Mouse (Mus musculus) cortical plate, adult 2 months (tissue): ENCODE measurements around the gene Rab11fip5. TPM values are rescaled to one million over a fixed set of nuclear protein-coding genes. Genes with fewer than 3 reads are reported as not detected.

Experiments
- H3K27ac ChIP-seq: fragments of 200-500 bp; 2 replicates; pipeline ENCODE4 v1.5.1; 2012; ENCODE audit warnings: low read length, control low read depth, inconsistent platforms; ENCODE audit not compliant: insufficient read depth
- H3K4me1 ChIP-seq: fragments of 200-500 bp; 2 replicates; pipeline ENCODE4 v1.6.1; 2011; ENCODE audit warnings: low read length; ENCODE audit not compliant: control insufficient read depth, insufficient read depth
- H3K4me3 ChIP-seq: fragments of 200-500 bp; 2 replicates; pipeline ENCODE4 v1.5.1; 2011; ENCODE audit warnings: mild to moderate bottlenecking, low read length, control low read depth; ENCODE audit not compliant: insufficient read depth
- CTCF ChIP-seq: fragments of 200-500 bp; IDR thresholded peaks from 2 replicates; pipeline ENCODE4 v1.5.1; 2011; ENCODE audit warnings: mild to moderate bottlenecking, control low read depth, low read length; ENCODE audit not compliant: insufficient read depth; ENCODE audit errors: extremely low read depth
- POLR2A ChIP-seq: fragments of 200-500 bp; IDR thresholded peaks from 2 replicates; pipeline ENCODE4 v1.6.1; 2011; ENCODE audit warnings: mild to moderate bottlenecking, low read length, control low read depth; ENCODE audit not compliant: insufficient read depth; ENCODE audit errors: extremely low read depth
- polyA plus RNA-seq: library from polyadenylated mRNA; depleted of rRNA; stranded (reverse); fragments of >200 nt; gene quantifications from 2 replicates; pipeline ENCODE4 v1.2.3, GENCODE M21; 2012; rRNA removed

Rab11fip5 gene
- polyA plus RNA-seq, 1 experiment: 46.6 TPM

DNA sequence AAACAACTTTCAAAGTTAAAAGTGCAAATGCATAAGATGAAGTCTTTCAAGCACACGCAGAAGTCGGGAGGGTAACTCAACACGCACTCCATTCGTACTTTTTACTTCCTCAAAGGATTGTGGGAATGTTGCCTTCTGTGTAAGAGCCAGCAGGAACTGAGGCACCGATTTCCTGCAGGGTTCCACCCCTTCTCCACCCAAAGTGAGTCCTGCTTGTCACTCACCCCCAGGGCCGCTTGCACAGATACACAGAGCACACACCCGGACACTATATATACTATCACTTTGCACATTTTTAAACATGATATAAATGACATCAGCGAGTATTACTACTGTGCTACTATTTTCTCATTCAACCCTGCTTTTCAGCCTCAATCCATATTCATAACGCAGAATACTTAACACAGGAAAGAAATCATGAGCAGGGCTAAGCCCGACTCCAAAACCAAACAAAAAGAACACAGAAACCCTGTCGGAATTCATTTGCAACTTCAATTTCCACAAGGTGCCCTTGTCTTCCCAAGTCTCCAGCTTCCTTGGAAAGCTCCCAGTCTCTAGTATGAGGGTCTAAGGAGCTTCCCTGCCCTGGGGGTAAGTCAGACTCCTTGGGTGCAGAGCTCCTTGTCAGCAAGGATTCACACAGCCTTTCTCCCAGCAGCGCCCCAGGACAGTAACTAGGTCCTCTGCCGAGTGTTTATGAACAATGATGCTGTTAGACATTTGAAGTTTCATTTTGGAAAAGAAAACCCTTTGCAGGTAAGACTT is 88.0 kb downstream of the Rab11fip5 start:
- Histone ChIP-seq H3K27ac (no peak overlapping the region), H3K4me3 (no peak overlapping the region)
- TF ChIP-seq CTCF: no peak
- no peak for TF ChIP-seq POLR2A

More for the DNA sequence above, 88.0 kb downstream of the Rab11fip5 start:
- peaks cover 5% of the 10 kb centered on the region for H3K4me1 ChIP-seq

Other genes with a start within 250 kb of the Rab11fip5 start
- 15.3 and 18.5 TPM in 2 replicates for gene Spr, start 236.9 kb downstream of the Rab11fip5 start, polyA plus RNA-seq
- gene Emx1, start 187.2 kb downstream of the Rab11fip5 start, polyA plus RNA-seq: 46.4 and 51.2 TPM in 2 replicates
- gene Sfxn5, start 41.2 kb downstream of the Rab11fip5 start, polyA plus RNA-seq: 163 and 164 TPM in 2 replicates
- gene Noto, start 49.3 kb upstream of the Rab11fip5 start, polyA plus RNA-seq: not detected in 2 replicates
- gene Smyd5, start 57.4 kb upstream of the Rab11fip5 start, polyA plus RNA-seq: 66.9 and 79.9 TPM in 2 replicates
- 181 and 187 TPM in 2 replicates for gene Cct7, start 76.9 kb upstream of the Rab11fip5 start, polyA plus RNA-seq
- gene Pradc1, start 77.3 kb upstream of the Rab11fip5 start, polyA plus RNA-seq: 44.0 and 47.4 TPM in 2 replicates
- gene Fbxo41, start 128.4 kb upstream of the Rab11fip5 start, polyA plus RNA-seq: 57.6 and 61.5 TPM in 2 replicates
- gene Egr4, start 139.0 kb upstream of the Rab11fip5 start, polyA plus RNA-seq: 30.9 and 47.9 TPM in 2 replicates
- gene Alms1, start 212.9 kb upstream of the Rab11fip5 start, polyA plus RNA-seq: 4.2 and 4.4 TPM in 2 replicates